Mouse (Mus musculus) limb, embryonic 13.5 days (tissue): Measurements from ENCODE around the gene Pah. TPM values are rescaled to one million over a fixed set of nuclear protein-coding genes. Genes with fewer than 3 reads are reported as not detected.
A peak's percentile ranks its signal among the peaks of the same experiment; 100 is the strongest.

ENCODE experiments used
- ATAC-seq: fragments of 200-750 bp; cut with Nextera tagmentation; 2 replicates; pipeline ENCODE4 v1.8.0; 2017; ENCODE audit warnings: low read depth, moderate number of reproducible peaks, moderate TSS enrichment; ENCODE audit not compliant: low FRiP score
- H3K27ac ChIP-seq: fragments of 300-500 bp; sonication (generic); 2 replicates; pipeline ENCODE4 v1.5.1; 2015; ENCODE audit warnings: inconsistent platforms, mild to moderate bottlenecking, moderate library complexity
- H3K27me3 ChIP-seq: fragments of 300-500 bp; sonication (generic); 2 replicates; pipeline ENCODE4 v1.6.1; 2015; ENCODE audit warnings: mild to moderate bottlenecking, inconsistent platforms
- H3K36me3 ChIP-seq: fragments of 300-500 bp; sonication (generic); 2 replicates; pipeline ENCODE4 v1.6.1; 2015; ENCODE audit warnings: inconsistent platforms, mild to moderate bottlenecking, moderate library complexity
- H3K4me1 ChIP-seq: fragments of 300-500 bp; sonication (generic); 2 replicates; pipeline ENCODE4 v1.6.1; 2015; ENCODE audit warnings: inconsistent platforms
- H3K4me2 ChIP-seq: fragments of 300-500 bp; sonication (generic); replicated peaks from 2 replicates; pipeline ENCODE4 v1.6.1; 2015; ENCODE audit warnings: inconsistent platforms, mild to moderate bottlenecking, moderate library complexity
- H3K4me3 ChIP-seq: fragments of 300-500 bp; sonication (generic); 2 replicates; pipeline ENCODE4 v1.5.1; 2015; ENCODE audit warnings: moderate library complexity, mild to moderate bottlenecking, inconsistent platforms
- H3K9ac ChIP-seq: fragments of 300-500 bp; sonication (generic); 2 replicates; pipeline ENCODE4 v1.6.1; 2015; ENCODE audit warnings: mild to moderate bottlenecking, inconsistent platforms
- H3K9me3 ChIP-seq: fragments of 300-500 bp; sonication (generic); 2 replicates; pipeline ENCODE4 v1.6.1; 2016; ENCODE audit warnings: inconsistent platforms
- WGBS: fragments of 180-500 bp; shearing (Covaris S2); methylation state at CpG from one replicate; pipeline ENCODE4 v1.1.7; 2015; 5-methylcytosine and 5-hydroxymethylcytosine counted together
- polyA plus RNA-seq: library from polyadenylated mRNA; unstranded; fragments of >200 nt; fragmentation: Nextera tagmentation; extraction: Ambion mirVana; gene quantifications from 2 replicates; pipeline ENCODE4 v1.2.1, GENCODE M21; 2015

The Pah gene
- polyA plus RNA-seq, 1 experiment from 2014 or later, result 0.08 TPM

GRCm38 (mm10) chr10:87492661-87493551 is 28.7 kb upstream of the Pah start:
- Histone ChIP-seq H3K4me1 (peaks cover 27% of the 10 kb centered on the region), H3K4me2 (peak overlapping the region; percentile 98), H3K27me3 (peaks cover 94% of the 10 kb centered on the region), H3K9me3 (peaks cover 2% of the 10 kb centered on the region; the same call in 1 of the 2 replicates), H3K9ac (peak overlapping the region; percentile 60), H3K4me3 (peak overlapping the region; percentile 64), H3K27ac (no peak overlapping the region), H3K36me3 (no peaks in the 10 kb centered on the region)
- peak; percentile 49 for ATAC-seq
- under 1% methylated on average over 56 of the region's 90 CpGs for WGBS

GRCm38 (mm10) chr10:87493576-87493975 is 28.0 kb upstream of the Pah start, which contains the start of gene Ascl1:
Gene Ascl1, minus strand, starts transcription at chr10:87493660.
- WGBS, result under 1% methylated on average over 32 of the region's 34 CpGs
- Histone ChIP-seq H3K27ac (no peak within 1 kb of the TSS), H3K4me1 (peaks cover 27% of the 10 kb centered on the region), H3K4me2 (peak within 1 kb of the TSS; percentile 98), H3K9me3 (peaks cover 3% of the 10 kb centered on the region; the same call in 1 of the 2 replicates), H3K36me3 (no peaks in the 10 kb centered on the region), H3K4me3 (peak within 1 kb of the TSS; percentile 64), H3K27me3 (peaks cover 94% of the 10 kb centered on the region), H3K9ac (peak within 1 kb of the TSS; percentile 60)
- peak; percentile 57 for ATAC-seq

DNA sequence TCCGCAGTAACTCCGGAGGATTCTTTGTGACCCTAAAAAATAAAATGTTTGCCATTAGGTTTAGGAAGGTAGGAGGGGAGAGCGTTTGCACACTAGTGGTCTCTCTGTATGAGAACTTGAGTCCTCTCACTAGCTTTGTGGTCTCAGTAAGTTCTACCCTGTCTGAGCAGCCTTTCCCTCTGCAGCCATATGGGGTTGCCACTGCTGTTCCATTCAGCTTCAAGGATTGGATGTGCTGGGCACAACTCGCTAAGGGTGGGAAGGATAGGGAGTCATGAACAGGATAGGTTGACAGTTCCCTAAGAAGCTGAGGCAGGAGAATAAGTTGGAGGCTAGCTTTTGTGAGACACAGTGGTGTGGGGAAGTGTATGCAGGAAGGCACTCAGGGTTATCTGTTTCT is 27.4 kb upstream of the Pah start:
- Histone ChIP-seq H3K4me2 (peak overlapping the region; percentile 98), H3K4me3 (peak overlapping the region; percentile 64), H3K36me3 (no peaks in the 10 kb centered on the region), H3K4me1 (peaks cover 23% of the 10 kb centered on the region), H3K9me3 (peaks cover 3% of the 10 kb centered on the region; the same call in 1 of the 2 replicates), H3K27ac (no peak overlapping the region), H3K27me3 (peaks cover 94% of the 10 kb centered on the region), H3K9ac (no peak overlapping the region)
- no peak for ATAC-seq
- WGBS, result 2% methylated on average over 4 of the region's 4 CpGs

GRCm38 (mm10) chr10:87494596-87494995 is 27.0 kb upstream of the Pah start:
- Histone ChIP-seq H3K9me3 (peaks cover 3% of the 10 kb centered on the region; the same call in 1 of the 2 replicates), H3K9ac (peak overlapping the region; percentile 50), H3K27me3 (peaks cover 94% of the 10 kb centered on the region), H3K4me1 (peaks cover 23% of the 10 kb centered on the region), H3K27ac (no peak overlapping the region), H3K4me2 (peak overlapping the region; percentile 98), H3K4me3 (peak overlapping the region; percentile 64), H3K36me3 (no peaks in the 10 kb centered on the region)
- 0% methylated on average over 18 of the region's 18 CpGs for WGBS
- ATAC-seq, result no peak

- no peaks in the 10 kb centered on the region for H3K36me3 ChIP-seq
- 86% methylated on average over 2 of the region's 2 CpGs for WGBS
- no peak overlapping the region for H3K27ac ChIP-seq
- peaks cover 95% of the 10 kb centered on the region for H3K27me3 ChIP-seq
- ATAC-seq, result no peak
- H3K9ac ChIP-seq, result no peak overlapping the region
- peaks cover 22% of the 10 kb centered on the region for H3K4me1 ChIP-seq
- peaks cover 3% of the 10 kb centered on the region; the same call in 1 of the 2 replicates for H3K9me3 ChIP-seq
- no peak overlapping the region for H3K4me3 ChIP-seq
- H3K4me2 ChIP-seq, result no peak overlapping the region
These were observed 24.5 kb upstream of the Pah start for GRCm38 (mm10) chr10:87497056-87497455.

- H3K4me2 ChIP-seq, result 0 out of 2 replicates have a peak overlapping the region, but pooled peaks have one; percentile 1
- no peak; the same call in 1 of the 2 replicates for ATAC-seq
- H3K27ac ChIP-seq, result no peak overlapping the region
- H3K9ac ChIP-seq, result no peak overlapping the region
- H3K4me1 ChIP-seq, result 0 out of 2 replicates have a peak, but pooled peaks cover 5% of the 10 kb centered on the region
- WGBS, result 16% methylated on average over 20 of the region's 20 CpGs
- peaks cover 78% of the 10 kb centered on the region for H3K27me3 ChIP-seq
- no peaks in the 10 kb centered on the region for H3K36me3 ChIP-seq
- H3K4me3 ChIP-seq, result no peak overlapping the region
- H3K9me3 ChIP-seq, result peaks cover 3% of the 10 kb centered on the region; the same call in 1 of the 2 replicates
These were observed 20.5 kb upstream of the Pah start for GRCm38 (mm10) chr10:87500926-87501658.

- no peak for ATAC-seq
- peaks cover 74% of the 10 kb centered on the region for H3K27me3 ChIP-seq
- 0 out of 2 replicates have a peak, but pooled peaks cover 5% of the 10 kb centered on the region for H3K4me1 ChIP-seq
- WGBS, result 9% methylated on average over 7 of the region's 7 CpGs
- H3K27ac ChIP-seq, result no peak overlapping the region
- no peak overlapping the region for H3K9ac ChIP-seq
- no peak overlapping the region for H3K4me2 ChIP-seq
- H3K9me3 ChIP-seq, result peaks cover 3% of the 10 kb centered on the region; the same call in 1 of the 2 replicates
- H3K4me3 ChIP-seq, result no peak overlapping the region
- H3K36me3 ChIP-seq, result no peaks in the 10 kb centered on the region
These were observed 19.9 kb upstream of the Pah start for GRCm38 (mm10) chr10:87501659-87502042.

GRCm38 (mm10) chr10:87502283-87502682 is 19.3 kb upstream of the Pah start:
- ATAC-seq, result no peak
- 22% methylated on average over 5 of the region's 5 CpGs for WGBS
- peaks cover 67% of the 10 kb centered on the region for H3K27me3 ChIP-seq

GRCm38 (mm10) chr10:87503946-87504345 is 17.6 kb upstream of the Pah start:
- H3K27me3 ChIP-seq, result peaks cover 53% of the 10 kb centered on the region
- H3K9ac ChIP-seq, result no peak overlapping the region
- no peak overlapping the region for H3K4me2 ChIP-seq
- no peak for ATAC-seq
- H3K9me3 ChIP-seq, result no peaks in the 10 kb centered on the region
- H3K27ac ChIP-seq, result no peak overlapping the region
- H3K4me3 ChIP-seq, result no peak overlapping the region
- 1% methylated on average over 10 of the region's 10 CpGs for WGBS
- H3K4me1 ChIP-seq, result 0 out of 2 replicates have a peak, but pooled peaks cover 5% of the 10 kb centered on the region
- H3K36me3 ChIP-seq, result no peaks in the 10 kb centered on the region

More at GRCm38 (mm10) chr10:87502283-87502682, 19.3 kb upstream of the Pah start:
- Histone ChIP-seq H3K4me1 (0 out of 2 replicates have a peak, but pooled peaks cover 5% of the 10 kb centered on the region), H3K9me3 (peaks cover 3% of the 10 kb centered on the region; the same call in 1 of the 2 replicates), H3K27ac (no peak overlapping the region), H3K4me2 (no peak overlapping the region), H3K9ac (no peak overlapping the region), H3K4me3 (no peak overlapping the region), H3K36me3 (no peaks in the 10 kb centered on the region)

DNA sequence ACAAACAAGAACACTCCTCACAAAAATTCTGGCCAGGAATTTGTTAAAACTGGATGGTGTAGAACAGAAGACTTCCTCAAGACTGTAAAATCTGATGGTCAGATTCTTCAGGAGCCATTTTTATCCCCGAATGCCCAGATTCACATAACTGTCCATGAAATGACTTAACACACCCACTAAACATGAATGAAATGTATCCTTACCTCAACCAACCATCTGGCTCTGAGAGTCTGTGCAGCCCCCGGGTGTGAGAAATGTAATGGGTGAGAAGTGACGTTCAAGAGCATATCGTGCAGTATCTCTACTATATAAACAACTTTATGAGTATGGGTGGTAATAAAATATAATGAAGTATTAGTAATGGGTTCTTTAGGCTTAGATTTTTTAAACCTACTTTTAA is 13.0 kb upstream of the Pah start:
- no peak overlapping the region for H3K9ac ChIP-seq
- H3K9me3 ChIP-seq, result no peaks in the 10 kb centered on the region
- H3K4me3 ChIP-seq, result no peak overlapping the region
- no peaks in the 10 kb centered on the region for H3K4me1 ChIP-seq
- H3K4me2 ChIP-seq, result no peak overlapping the region
- H3K27me3 ChIP-seq, result peaks cover 8% of the 10 kb centered on the region
- H3K27ac ChIP-seq, result no peak overlapping the region
- WGBS, result 71% methylated on average over 4 of the region's 4 CpGs
- no peaks in the 10 kb centered on the region for H3K36me3 ChIP-seq
- no peak for ATAC-seq

- no peak for ATAC-seq
- Histone ChIP-seq H3K36me3 (no peaks in the 10 kb centered on the region), H3K4me3 (no peak overlapping the region), H3K9me3 (no peaks in the 10 kb centered on the region), H3K4me1 (no peaks in the 10 kb centered on the region), H3K4me2 (no peak overlapping the region), H3K9ac (no peak overlapping the region), H3K27me3 (no peaks in the 10 kb centered on the region), H3K27ac (no peak overlapping the region)
These were observed 8.5 kb upstream of the Pah start for GRCm38 (mm10) chr10:87513052-87513451.

GRCm38 (mm10) chr10:87518585-87518984 is 3.0 kb upstream of the Pah start:
- H3K9ac ChIP-seq, result no peak overlapping the region
- no peaks in the 10 kb centered on the region for H3K27me3 ChIP-seq
- H3K9me3 ChIP-seq, result no peaks in the 10 kb centered on the region
- H3K36me3 ChIP-seq, result no peaks in the 10 kb centered on the region
- H3K27ac ChIP-seq, result no peak overlapping the region
- H3K4me1 ChIP-seq, result no peaks in the 10 kb centered on the region
- ATAC-seq, result no peak
- 75% methylated on average over 2 of the region's 2 CpGs for WGBS
- H3K4me2 ChIP-seq, result no peak overlapping the region
- no peak overlapping the region for H3K4me3 ChIP-seq
